Mouse (Mus musculus): Measurements from ENCODE around the gene Csf3. TPM values are rescaled to one million over a fixed set of nuclear protein-coding genes. Genes with fewer than 3 reads are reported as not detected.

The Csf3 gene
- polyA plus RNA-seq (2017; shearing (Covaris generic)), result not detected

GRCm38 (mm10) chr11:98701213-98701670 lies at the start of gene Csf3:
Gene Csf3, plus strand, starts transcription at chr11:98701263.

GRCm38 (mm10) chr11:98664091-98664490 lies 37.0 kb upstream of the Csf3 start, which contains the start of gene Gsdma:
Gene Gsdma, plus strand, starts transcription at chr11:98664351.

GRCm38 (mm10) chr11:98681786-98682745 lies 19.0 kb upstream of the Csf3 start, which contains the start of gene Psmd3:
Gene Psmd3, plus strand, starts transcription at chr11:98682554.

GRCm38 (mm10) chr11:98729119-98729588 lies 28.1 kb downstream of the Csf3 start, which contains the start of gene Med24:
Gene Med24, minus strand, starts transcription at chr11:98729435.

GRCm38 (mm10) chr11:98740393-98741050 lies 39.5 kb downstream of the Csf3 start, which contains the start of gene Thra:
Gene Thra, plus strand, starts transcription at chr11:98740638.

Other genes starting within 250 kb of the Csf3 start
- gene Ikzf3, start 155.2 kb upstream of the Csf3 start, polyA plus RNA-seq (2017; shearing (Covaris generic)), result 58.0 TPM
- gene Zpbp2, start 150.2 kb upstream of the Csf3 start, polyA plus RNA-seq (2017; shearing (Covaris generic)), result 5.6 TPM
- 90.2 TPM for gene Ormdl3, start 113.9 kb upstream of the Csf3 start, polyA plus RNA-seq (2017; shearing (Covaris generic))
- gene Lrrc3c, start 103.0 kb upstream of the Csf3 start, polyA plus RNA-seq (2017; shearing (Covaris generic)), result not detected
- 4.6 TPM for gene Gm12355, start 75.6 kb upstream of the Csf3 start, polyA plus RNA-seq (2017; shearing (Covaris generic))
- not detected for gene Gsdma3, start 74.9 kb upstream of the Csf3 start, polyA plus RNA-seq (2017; shearing (Covaris generic))
- not detected for gene Gsdma2, start 54.5 kb upstream of the Csf3 start, polyA plus RNA-seq (2017; shearing (Covaris generic))
- not detected for gene Gsdma, start 36.9 kb upstream of the Csf3 start, polyA plus RNA-seq (2017; shearing (Covaris generic))
- 60.8 TPM for gene Psmd3, start 18.7 kb upstream of the Csf3 start, polyA plus RNA-seq (2017; shearing (Covaris generic))
- gene Med24, start 28.2 kb downstream of the Csf3 start, polyA plus RNA-seq (2017; shearing (Covaris generic)), result 64.9 TPM
- 6.6 TPM for gene Thra, start 39.4 kb downstream of the Csf3 start, polyA plus RNA-seq (2017; shearing (Covaris generic))
- gene Nr1d1, start 74.1 kb downstream of the Csf3 start, polyA plus RNA-seq (2017; shearing (Covaris generic)), result 11.5 TPM
- 10.9 TPM for gene Msl1, start 94.3 kb downstream of the Csf3 start, polyA plus RNA-seq (2017; shearing (Covaris generic))
- gene Casc3, start 103.6 kb downstream of the Csf3 start, polyA plus RNA-seq (2017; shearing (Covaris generic)), result 10.2 TPM
- gene Rapgefl1, start 135.5 kb downstream of the Csf3 start, polyA plus RNA-seq (2017; shearing (Covaris generic)), result 0.35 TPM
- gene Wipf2, start 162.4 kb downstream of the Csf3 start, polyA plus RNA-seq (2017; shearing (Covaris generic)), result 4.9 TPM
- gene Cdc6, start 206.5 kb downstream of the Csf3 start, polyA plus RNA-seq (2017; shearing (Covaris generic)), result 3.2 TPM
- 32.8 TPM for gene Rara, start 226.6 kb downstream of the Csf3 start, polyA plus RNA-seq (2017; shearing (Covaris generic))

Measured in CD4-positive, CD25-positive, alpha-beta regulatory T cell, adult 9 weeks (primary cell).